Mouse (Mus musculus): ENCODE measurements around the gene Cyp21a1. TPM values are rescaled to one million over a fixed set of nuclear protein-coding genes. Genes with fewer than 3 reads are reported as not detected.
"Not testable (repeated sequence)": the region's sequence is repeated elsewhere in the genome, so short reads cannot be mapped to it uniquely, and the experiment has no call there.

The Cyp21a1 gene
- polyA plus RNA-seq, 1 experiment from 2014 or later, result not detected

GRCm38 (mm10) chr17:34797211-34797995 lies 7.0 kb downstream of the Cyp21a1 start:
- WGBS, result 92% methylated on average over 10 of the region's 10 CpGs

DNA sequence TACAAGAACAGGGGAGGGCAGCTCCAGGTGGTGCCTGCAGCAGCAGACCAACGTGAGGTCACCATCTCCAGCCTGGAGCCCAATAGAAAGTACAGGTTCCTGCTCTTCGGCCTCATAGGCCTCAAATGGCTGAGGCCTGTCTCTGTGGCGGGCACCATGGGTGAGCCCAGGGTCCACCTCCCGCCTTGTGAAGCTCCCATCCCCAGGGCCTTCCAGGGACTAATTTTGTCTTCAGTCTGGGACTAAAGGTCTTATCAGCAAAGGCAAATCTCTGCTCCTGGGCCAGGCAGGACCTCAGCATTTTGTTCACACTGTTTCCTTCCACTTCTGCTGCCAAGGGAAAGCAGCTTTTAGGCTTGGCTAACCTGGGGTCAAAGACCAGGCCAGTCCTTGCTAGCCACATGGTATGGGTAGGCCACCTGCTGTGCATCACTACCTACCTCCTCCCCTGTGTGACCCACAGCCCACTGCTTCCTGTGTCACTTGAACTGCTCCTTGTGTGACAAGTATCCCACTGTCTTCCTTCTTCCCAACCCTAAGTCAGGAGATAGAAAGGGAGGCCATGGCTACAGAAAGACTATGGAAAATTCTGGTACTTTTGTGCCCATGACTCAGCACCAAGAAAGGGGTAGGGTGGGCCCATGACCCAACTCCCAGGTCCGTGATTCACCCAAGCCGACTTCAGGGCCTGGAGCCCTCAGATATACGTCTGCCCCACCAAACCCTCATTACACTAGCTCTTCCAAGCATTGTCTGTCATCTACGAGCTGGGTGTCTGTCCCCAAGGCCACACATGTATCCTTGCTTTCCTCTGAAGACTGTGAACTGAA lies 7.8 kb downstream of the Cyp21a1 start:
- H3K4me2 ChIP-seq (ENCODE audit: low read length), result no peak overlapping the region
- WGBS, result 77% methylated on average over 8 of the region's 8 CpGs
- no peak overlapping the region for H3K9ac ChIP-seq (replicated peaks; ENCODE audit: low read depth, low read length)
- ATAC-seq, result no peak
- no peaks in the 10 kb centered on the region for H3K36me3 ChIP-seq (ENCODE audit: control insufficient read depth, insufficient read depth)
- H3K27ac ChIP-seq (ENCODE audit: low read length), result no peak overlapping the region
- H3K27me3 ChIP-seq (replicated peaks; ENCODE audit: control insufficient read depth, insufficient read depth, low read length), result no peaks in the 10 kb centered on the region
- H3K4me1 ChIP-seq (replicated peaks; ENCODE audit: control insufficient read depth, insufficient read depth, low read length), result no peaks in the 10 kb centered on the region
- H3K9me3 ChIP-seq (ENCODE audit: control insufficient read depth, low read length), result 0 out of 2 replicates have a peak, but pooled peaks cover 3% of the 10 kb centered on the region
- H3K4me3 ChIP-seq (replicated peaks; ENCODE audit: low read length), result no peak overlapping the region

More at GRCm38 (mm10) chr17:34797211-34797995, 7.0 kb downstream of the Cyp21a1 start:
- H3K36me3 ChIP-seq (ENCODE audit: control insufficient read depth, insufficient read depth); H3K4me3 ChIP-seq (replicated peaks; ENCODE audit: low read length); H3K27ac ChIP-seq (ENCODE audit: low read length); H3K9ac ChIP-seq (replicated peaks; ENCODE audit: low read depth, low read length); H3K27me3 ChIP-seq (replicated peaks; ENCODE audit: control insufficient read depth, insufficient read depth, low read length); ATAC-seq; H3K4me2 ChIP-seq (ENCODE audit: low read length); H3K9me3 ChIP-seq (ENCODE audit: control insufficient read depth, low read length); H3K4me1 ChIP-seq (replicated peaks; ENCODE audit: control insufficient read depth, insufficient read depth, low read length): not testable (repeated sequence)

DNA sequence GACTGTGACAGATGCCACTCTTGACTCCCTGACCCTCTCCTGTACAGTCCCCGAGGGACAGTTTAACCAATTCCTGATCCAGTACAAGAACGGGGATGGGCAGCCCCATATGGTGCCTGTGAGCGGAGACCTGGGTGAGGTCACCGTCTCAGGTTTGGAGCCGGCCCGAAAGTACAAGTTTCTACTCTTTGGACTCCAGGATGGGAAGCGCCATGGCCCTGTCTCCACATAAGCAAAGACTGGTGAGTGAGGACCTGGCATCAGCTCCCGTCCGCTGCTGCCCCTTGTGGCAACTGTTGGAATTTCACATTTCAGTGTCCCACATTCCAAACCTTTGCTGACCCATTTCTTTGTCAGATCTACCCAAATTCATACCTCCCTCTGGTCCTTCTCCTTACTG lies 8.7 kb downstream of the Cyp21a1 start:
- Histone ChIP-seq H3K4me1 (replicated peaks; ENCODE audit: control insufficient read depth, insufficient read depth, low read length) (no peaks in the 10 kb centered on the region), H3K27me3 (replicated peaks; ENCODE audit: control insufficient read depth, insufficient read depth, low read length) (no peaks in the 10 kb centered on the region), H3K4me3 (replicated peaks; ENCODE audit: low read length) (no peak overlapping the region), H3K36me3 (ENCODE audit: control insufficient read depth, insufficient read depth) (no peaks in the 10 kb centered on the region), H3K9me3 (ENCODE audit: control insufficient read depth, low read length) (0 out of 2 replicates have a peak, but pooled peaks cover 3% of the 10 kb centered on the region), H3K27ac (ENCODE audit: low read length) (no peak overlapping the region), H3K4me2 (ENCODE audit: low read length) (no peak overlapping the region), H3K9ac (replicated peaks; ENCODE audit: low read depth, low read length) (no peak overlapping the region)
- WGBS, result 61% methylated on average over 9 of the region's 9 CpGs
- no peak for ATAC-seq

- 86% methylated on average over 10 of the region's 10 CpGs for WGBS
- Histone ChIP-seq H3K4me1 (replicated peaks; ENCODE audit: control insufficient read depth, insufficient read depth, low read length) (no peaks in the 10 kb centered on the region), H3K4me3 (replicated peaks; ENCODE audit: low read length) (no peak overlapping the region), H3K27me3 (replicated peaks; ENCODE audit: control insufficient read depth, insufficient read depth, low read length) (no peaks in the 10 kb centered on the region), H3K4me2 (ENCODE audit: low read length) (no peak overlapping the region), H3K9ac (replicated peaks; ENCODE audit: low read depth, low read length) (no peak overlapping the region), H3K36me3 (ENCODE audit: control insufficient read depth, insufficient read depth) (no peaks in the 10 kb centered on the region), H3K27ac (ENCODE audit: low read length) (no peak overlapping the region), H3K9me3 (ENCODE audit: control insufficient read depth, low read length) (0 out of 2 replicates have a peak, but pooled peaks cover 3% of the 10 kb centered on the region)
- no peak for ATAC-seq
These were observed 9.3 kb downstream of the Cyp21a1 start for GRCm38 (mm10) chr17:34795016-34795415.

- Histone ChIP-seq H3K27ac (ENCODE audit: low read length) (peak overlapping the region; percentile 60), H3K4me2 (ENCODE audit: low read length) (no peak overlapping the region), H3K4me1 (replicated peaks; ENCODE audit: control insufficient read depth, insufficient read depth, low read length) (no peaks in the 10 kb centered on the region), H3K36me3 (ENCODE audit: control insufficient read depth, insufficient read depth) (no peaks in the 10 kb centered on the region), H3K27me3 (replicated peaks; ENCODE audit: control insufficient read depth, insufficient read depth, low read length) (no peaks in the 10 kb centered on the region), H3K9ac (replicated peaks; ENCODE audit: low read depth, low read length) (no peak overlapping the region), H3K4me3 (replicated peaks; ENCODE audit: low read length) (no peak overlapping the region), H3K9me3 (ENCODE audit: control insufficient read depth, low read length) (peaks cover 8% of the 10 kb centered on the region)
- WGBS, result 70% methylated on average over 9 of the region's 9 CpGs
- peak; percentile 54; the same call in 1 of the 2 replicates for ATAC-seq
These were observed 26.6 kb downstream of the Cyp21a1 start for GRCm38 (mm10) chr17:34777680-34778325.

GRCm38 (mm10) chr17:34761471-34761870 lies 42.9 kb downstream of the Cyp21a1 start:
- ATAC-seq, result no peak
- no peaks in the 10 kb centered on the region for H3K4me1 ChIP-seq (replicated peaks; ENCODE audit: control insufficient read depth, insufficient read depth, low read length)

More at GRCm38 (mm10) chr17:34761471-34761870, 42.9 kb downstream of the Cyp21a1 start:
- H3K27ac ChIP-seq (ENCODE audit: low read length), result no peak overlapping the region
- no peak overlapping the region for H3K9ac ChIP-seq (replicated peaks; ENCODE audit: low read depth, low read length)
- no peaks in the 10 kb centered on the region for H3K36me3 ChIP-seq (ENCODE audit: control insufficient read depth, insufficient read depth)
- no peaks in the 10 kb centered on the region for H3K9me3 ChIP-seq (ENCODE audit: control insufficient read depth, low read length)
- 81% methylated on average over 3 of the region's 3 CpGs for WGBS
- no peak overlapping the region for H3K4me3 ChIP-seq (replicated peaks; ENCODE audit: low read length)
- no peak overlapping the region for H3K4me2 ChIP-seq (ENCODE audit: low read length)
- no peaks in the 10 kb centered on the region for H3K27me3 ChIP-seq (replicated peaks; ENCODE audit: control insufficient read depth, insufficient read depth, low read length)

Small RNAs within 50 kb of the gene (microRNA-seq; reads per million reads assigned to microRNA genes)
- not detected for gene Gm27471
- not detected for gene Mir6970
- 3.3 reads per million, percentile 12 among the genes with 10 or more reads in this experiment for gene Mir6971

Other genes starting within 250 kb of the Cyp21a1 start
- 4.1 and 5.6 TPM in 2 replicates for gene Notch4, start 240.3 kb downstream of the Cyp21a1 start, polyA plus RNA-seq (2015; fragmentation: Nextera tagmentation; extraction: Ambion mirVana)
- gene Gpsm3, start 214.8 kb downstream of the Cyp21a1 start, polyA plus RNA-seq (2015; fragmentation: Nextera tagmentation; extraction: Ambion mirVana), result 2.8 and 3.0 TPM in 2 replicates
- gene Pbx2, start 213.3 kb downstream of the Cyp21a1 start, polyA plus RNA-seq (2015; fragmentation: Nextera tagmentation; extraction: Ambion mirVana), result 5.3 and 7.6 TPM in 2 replicates
- 1.5 and 1.6 TPM in 2 replicates for gene Ager, start 206.7 kb downstream of the Cyp21a1 start, polyA plus RNA-seq (2015; fragmentation: Nextera tagmentation; extraction: Ambion mirVana)
- 292 and 328 TPM in 2 replicates for gene Rnf5, start 200.9 kb downstream of the Cyp21a1 start, polyA plus RNA-seq (2015; fragmentation: Nextera tagmentation; extraction: Ambion mirVana)
- gene Agpat1, start 200.3 kb downstream of the Cyp21a1 start, polyA plus RNA-seq (2015; fragmentation: Nextera tagmentation; extraction: Ambion mirVana), result 93.7 and 104 TPM in 2 replicates
- gene Egfl8, start 188.6 kb downstream of the Cyp21a1 start, polyA plus RNA-seq (2015; fragmentation: Nextera tagmentation; extraction: Ambion mirVana), result 7.0 and 7.5 TPM in 2 replicates
- gene Ppt2, start 176.1 kb downstream of the Cyp21a1 start, polyA plus RNA-seq (2015; fragmentation: Nextera tagmentation; extraction: Ambion mirVana), result 16.2 and 17.7 TPM in 2 replicates
- gene Prrt1, start 175.0 kb downstream of the Cyp21a1 start, polyA plus RNA-seq (2015; fragmentation: Nextera tagmentation; extraction: Ambion mirVana), result 5.0 and 10.4 TPM in 2 replicates
- gene Fkbpl, start 159.8 kb downstream of the Cyp21a1 start, polyA plus RNA-seq (2015; fragmentation: Nextera tagmentation; extraction: Ambion mirVana), result 14.6 and 16.7 TPM in 2 replicates
- gene Atf6b, start 157.4 kb downstream of the Cyp21a1 start, polyA plus RNA-seq (2015; fragmentation: Nextera tagmentation; extraction: Ambion mirVana), result 111 and 119 TPM in 2 replicates
- 0.08 and 0.09 TPM in 2 replicates for gene Tnxb, start 134.0 kb downstream of the Cyp21a1 start, polyA plus RNA-seq (2015; fragmentation: Nextera tagmentation; extraction: Ambion mirVana)
- 0.16 TPM in 1 of 2 replicates, not detected in the other for gene C4b, start 60.7 kb downstream of the Cyp21a1 start, polyA plus RNA-seq (2015; fragmentation: Nextera tagmentation; extraction: Ambion mirVana)
- gene Stk19, start 32.4 kb upstream of the Cyp21a1 start, polyA plus RNA-seq (2015; fragmentation: Nextera tagmentation; extraction: Ambion mirVana), result 33.4 and 50.4 TPM in 2 replicates
- 64.8 and 75.6 TPM in 2 replicates for gene Dxo, start 32.5 kb upstream of the Cyp21a1 start, polyA plus RNA-seq (2015; fragmentation: Nextera tagmentation; extraction: Ambion mirVana)
- gene Skiv2l, start 45.6 kb upstream of the Cyp21a1 start, polyA plus RNA-seq (2015; fragmentation: Nextera tagmentation; extraction: Ambion mirVana), result 65.6 and 67.5 TPM in 2 replicates
- gene Nelfe, start 45.8 kb upstream of the Cyp21a1 start, polyA plus RNA-seq (2015; fragmentation: Nextera tagmentation; extraction: Ambion mirVana), result 87.5 and 97.7 TPM in 2 replicates
- 1.1 and 1.3 TPM in 2 replicates for gene Cfb, start 58.0 kb upstream of the Cyp21a1 start, polyA plus RNA-seq (2015; fragmentation: Nextera tagmentation; extraction: Ambion mirVana)
- gene Zbtb12, start 74.9 kb upstream of the Cyp21a1 start, polyA plus RNA-seq (2015; fragmentation: Nextera tagmentation; extraction: Ambion mirVana), result 7.1 and 8.0 TPM in 2 replicates
- gene Gm20547, start 77.5 kb upstream of the Cyp21a1 start, polyA plus RNA-seq (2015; fragmentation: Nextera tagmentation; extraction: Ambion mirVana), result 0.29 TPM in 1 of 2 replicates, not detected in the other
- 1.6 and 1.7 TPM in 2 replicates for gene C2, start 93.7 kb upstream of the Cyp21a1 start, polyA plus RNA-seq (2015; fragmentation: Nextera tagmentation; extraction: Ambion mirVana)
- gene Ehmt2, start 93.9 kb upstream of the Cyp21a1 start, polyA plus RNA-seq (2015; fragmentation: Nextera tagmentation; extraction: Ambion mirVana), result 107 and 121 TPM in 2 replicates
- gene Slc44a4, start 109.9 kb upstream of the Cyp21a1 start, polyA plus RNA-seq (2015; fragmentation: Nextera tagmentation; extraction: Ambion mirVana), result 0.09 TPM in 1 of 2 replicates, not detected in the other
- gene Neu1, start 126.7 kb upstream of the Cyp21a1 start, polyA plus RNA-seq (2015; fragmentation: Nextera tagmentation; extraction: Ambion mirVana), result 31.8 and 36.8 TPM in 2 replicates
- gene Hspa1b, start 154.7 kb upstream of the Cyp21a1 start, polyA plus RNA-seq (2015; fragmentation: Nextera tagmentation; extraction: Ambion mirVana), result 0.14 TPM in 1 of 2 replicates, not detected in the other
- not detected in 2 replicates for gene Gm20481, start 165.4 kb upstream of the Cyp21a1 start, polyA plus RNA-seq (2015; fragmentation: Nextera tagmentation; extraction: Ambion mirVana)
- gene Hspa1a, start 167.6 kb upstream of the Cyp21a1 start, polyA plus RNA-seq (2015; fragmentation: Nextera tagmentation; extraction: Ambion mirVana), result 3.3 and 5.2 TPM in 2 replicates
- gene Hspa1l, start 168.1 kb upstream of the Cyp21a1 start, polyA plus RNA-seq (2015; fragmentation: Nextera tagmentation; extraction: Ambion mirVana), result 1.5 and 1.7 TPM in 2 replicates
- 119 and 121 TPM in 2 replicates for gene Lsm2, start 177.3 kb upstream of the Cyp21a1 start, polyA plus RNA-seq (2015; fragmentation: Nextera tagmentation; extraction: Ambion mirVana)
- gene Vars, start 196.4 kb upstream of the Cyp21a1 start, polyA plus RNA-seq (2015; fragmentation: Nextera tagmentation; extraction: Ambion mirVana), result 81.7 and 85.2 TPM in 2 replicates
- 0.12 and 0.14 TPM in 2 replicates for gene Vwa7, start 212.0 kb upstream of the Cyp21a1 start, polyA plus RNA-seq (2015; fragmentation: Nextera tagmentation; extraction: Ambion mirVana)
- 2.2 and 2.7 TPM in 2 replicates for gene Sapcd1, start 223.5 kb upstream of the Cyp21a1 start, polyA plus RNA-seq (2015; fragmentation: Nextera tagmentation; extraction: Ambion mirVana)
- 3.1 and 3.4 TPM in 2 replicates for gene Msh5, start 242.2 kb upstream of the Cyp21a1 start, polyA plus RNA-seq (2015; fragmentation: Nextera tagmentation; extraction: Ambion mirVana)
- 79.3 and 85.5 TPM in 2 replicates for gene Clic1, start 245.4 kb upstream of the Cyp21a1 start, polyA plus RNA-seq (2015; fragmentation: Nextera tagmentation; extraction: Ambion mirVana)